Mouse (Mus musculus): ENCODE measurements around the gene 2010300C02Rik.

- no peak for TF ChIP-seq POLR2A (IDR thresholded peaks at IDR 0.05; ENCODE audit: low read depth, low read length)
- no peak for TF ChIP-seq CTCF (IDR thresholded peaks at IDR 0.05; ENCODE audit: extremely low read depth, insufficient read length, insufficient replicate concordance, low read depth, low read length)
Observed at GRCm38 (mm10) chr1:37689730-37690129, 30.2 kb downstream of the 2010300C02Rik start.
